In genomic region chr15:82340414-82341035, GRCm38 (mm10) we compare ENCODE assay signal across 8 mouse cellular contexts. TPM values are rescaled to one million over a fixed set of nuclear protein-coding genes. Genes with fewer than 3 reads are reported as not detected.
DNase-seq lines count a peak whose midpoint lies in the region; ATAC-seq and TF ChIP-seq lines count a peak whose summit lies in the region.

No protein-coding gene starts in this region.

- 27% methylated on average over 21 of the region's 21 CpGs for WGBS in lung, embryonic 14.5 days
- WGBS in embryonic facial prominence, embryonic 14.5 days = 38% methylated on average over 17 of the region's 21 CpGs
- WGBS in limb, embryonic 10.5 days = 35% methylated on average over 21 of the region's 21 CpGs
- 47% methylated on average over 21 of the region's 21 CpGs for WGBS in neural tube, embryonic 13.5 days

- ATAC-seq in lung, embryonic 14.5 days (ENCODE audit: insufficient read depth) = no peak
- no peak for ATAC-seq in embryonic facial prominence, embryonic 14.5 days (ENCODE audit: low read depth)
- ATAC-seq in neural tube, embryonic 13.5 days (ENCODE audit: low read depth) = no peak

- H3K9me3 ChIP-seq in lung, embryonic 14.5 days (ENCODE audit: low read depth, low read length) = no peaks in the 10 kb centered on the region
- no peaks in the 10 kb centered on the region for H3K9me3 ChIP-seq in embryonic facial prominence, embryonic 14.5 days (ENCODE audit: control insufficient read depth, low read length)
- H3K9me3 ChIP-seq in limb, embryonic 10.5 days (replicated peaks) = no peaks in the 10 kb centered on the region
- no peaks in the 10 kb centered on the region for H3K9me3 ChIP-seq in neural tube, embryonic 13.5 days

- no peak for TF ChIP-seq CTCF in lung, embryonic 14.5 days (IDR thresholded peaks at IDR 0.05; ENCODE audit: low read depth)

- peak overlapping the region; percentile 75 for H3K9ac ChIP-seq in lung, embryonic 14.5 days
- peak overlapping the region; percentile 87 for H3K9ac ChIP-seq in embryonic facial prominence, embryonic 14.5 days (ENCODE audit: low read depth, low read length)
- peak overlapping the region; percentile 65 for H3K9ac ChIP-seq in neural tube, embryonic 13.5 days

- H3K4me1 ChIP-seq in lung, embryonic 14.5 days (ENCODE audit: insufficient read depth) = peaks cover 8% of the 10 kb centered on the region; the same call in 1 of the 2 replicates
- peaks cover 24% of the 10 kb centered on the region for H3K4me1 ChIP-seq in embryonic facial prominence, embryonic 14.5 days (ENCODE audit: control insufficient read depth, insufficient read depth, low read length)
- peaks cover 53% of the 10 kb centered on the region for H3K4me1 ChIP-seq in limb, embryonic 10.5 days
- peaks cover 39% of the 10 kb centered on the region for H3K4me1 ChIP-seq in neural tube, embryonic 13.5 days (replicated peaks)

- peak overlapping the region; percentile 87 for H3K27ac ChIP-seq in lung, embryonic 14.5 days (ENCODE audit: low read depth)
- H3K27ac ChIP-seq in embryonic facial prominence, embryonic 14.5 days (replicated peaks; ENCODE audit: low read depth, low read length) = peak overlapping the region; percentile 85
- H3K27ac ChIP-seq in limb, embryonic 10.5 days = peak overlapping the region; percentile 90
- H3K27ac ChIP-seq in neural tube, embryonic 13.5 days (replicated peaks) = peak overlapping the region; percentile 28; the same call in 1 of the 2 replicates

- peaks cover 13% of the 10 kb centered on the region for H3K36me3 ChIP-seq in lung, embryonic 14.5 days (ENCODE audit: insufficient read depth)
- H3K36me3 ChIP-seq in embryonic facial prominence, embryonic 14.5 days (ENCODE audit: control insufficient read depth, insufficient read depth, low read length) = peaks cover 18% of the 10 kb centered on the region
- H3K36me3 ChIP-seq in limb, embryonic 10.5 days = peaks cover 12% of the 10 kb centered on the region
- peaks cover 4% of the 10 kb centered on the region for H3K36me3 ChIP-seq in neural tube, embryonic 13.5 days

- H3K4me3 ChIP-seq in lung, embryonic 14.5 days (ENCODE audit: low read depth, low read length) = peak overlapping the region; percentile 51
- peak overlapping the region; percentile 56 for H3K4me3 ChIP-seq in embryonic facial prominence, embryonic 14.5 days (ENCODE audit: low read depth, low read length)
- peak overlapping the region; percentile 58 for H3K4me3 ChIP-seq in limb, embryonic 10.5 days
- H3K4me3 ChIP-seq in neural tube, embryonic 13.5 days = peak overlapping the region; percentile 34

- peak overlapping the region; percentile 68 for H3K4me2 ChIP-seq in lung, embryonic 14.5 days
- peak overlapping the region; percentile 80 for H3K4me2 ChIP-seq in embryonic facial prominence, embryonic 14.5 days (ENCODE audit: low read depth, low read length)
- H3K4me2 ChIP-seq in neural tube, embryonic 13.5 days = peak overlapping the region; percentile 54

- no peaks in the 10 kb centered on the region for H3K27me3 ChIP-seq in lung, embryonic 14.5 days (ENCODE audit: insufficient read depth, low read length)
- H3K27me3 ChIP-seq in embryonic facial prominence, embryonic 14.5 days (replicated peaks; ENCODE audit: control insufficient read depth, insufficient read depth, low read length) = no peaks in the 10 kb centered on the region
- peaks cover 26% of the 10 kb centered on the region for H3K27me3 ChIP-seq in limb, embryonic 10.5 days (ENCODE audit: low read depth, poor library complexity, severe bottlenecking)
- peaks cover 25% of the 10 kb centered on the region for H3K27me3 ChIP-seq in neural tube, embryonic 13.5 days

- DNase-seq in lung, embryonic 14.5 days = peak; percentile 61
- no peak for DNase-seq in lung, postnatal 36 days
- no peak for DNase-seq in embryonic facial prominence, embryonic 14.5 days (ENCODE audit: low spot score)
- no peak for DNase-seq in limb, embryonic 10.5 days (ENCODE audit: low spot score)
- DNase-seq in cerebellum, adult 8-10 months = no peak
- DNase-seq in left cerebral cortex, adult 9 months (ENCODE audit: low spot score in 2 of 2) = no peak
- DNase-seq in cerebellum, postnatal 4 days (ENCODE audit: low spot score in 2 of 2) = no peak

RNA-seq across cellular contexts. Expression of gene Smdt1, which starts 1.8 kb away (rescaled TPM):
- polyA plus RNA-seq in lung, embryonic 14.5 days (2014; fragmentation: Nextera tagmentation; extraction: Ambion mirVana) = 218 and 226 TPM in 2 replicates
- 242 and 262 TPM in 2 replicates for polyA plus RNA-seq in embryonic facial prominence, embryonic 14.5 days (2014; fragmentation: Nextera tagmentation; extraction: Ambion mirVana)
- 211 and 212 TPM in 2 replicates for polyA plus RNA-seq in limb, embryonic 10.5 days (2016; fragmentation: Nextera tagmentation; extraction: Ambion mirVana)
- polyA plus RNA-seq in neural tube, embryonic 13.5 days (2015; fragmentation: Nextera tagmentation; extraction: Ambion mirVana) = 383 and 401 TPM in 2 replicates

RNA-seq across cellular contexts. Expression of gene Pheta2, which starts 1.8 kb away (rescaled TPM):
- 13.8 and 14.4 TPM in 2 replicates for polyA plus RNA-seq in lung, embryonic 14.5 days (2014; fragmentation: Nextera tagmentation; extraction: Ambion mirVana)
- 12.9 and 15.3 TPM in 2 replicates for polyA plus RNA-seq in embryonic facial prominence, embryonic 14.5 days (2014; fragmentation: Nextera tagmentation; extraction: Ambion mirVana)
- 5.4 and 7.4 TPM in 2 replicates for polyA plus RNA-seq in limb, embryonic 10.5 days (2016; fragmentation: Nextera tagmentation; extraction: Ambion mirVana)
- 3.0 and 3.7 TPM in 2 replicates for polyA plus RNA-seq in neural tube, embryonic 13.5 days (2015; fragmentation: Nextera tagmentation; extraction: Ambion mirVana)

RNA-seq across cellular contexts. Expression of gene Naga, which starts 1.8 kb away (rescaled TPM):
- polyA plus RNA-seq in lung, embryonic 14.5 days (2014; fragmentation: Nextera tagmentation; extraction: Ambion mirVana) = 40.3 and 45.9 TPM in 2 replicates
- polyA plus RNA-seq in embryonic facial prominence, embryonic 14.5 days (2014; fragmentation: Nextera tagmentation; extraction: Ambion mirVana) = 55.7 and 65.8 TPM in 2 replicates
- 19.0 and 29.2 TPM in 2 replicates for polyA plus RNA-seq in limb, embryonic 10.5 days (2016; fragmentation: Nextera tagmentation; extraction: Ambion mirVana)
- polyA plus RNA-seq in neural tube, embryonic 13.5 days (2015; fragmentation: Nextera tagmentation; extraction: Ambion mirVana) = 26.5 and 33.4 TPM in 2 replicates

RNA-seq across cellular contexts. Expression of gene Ndufa6, which starts 13.6 kb away (rescaled TPM):
- polyA plus RNA-seq in lung, embryonic 14.5 days (2014; fragmentation: Nextera tagmentation; extraction: Ambion mirVana) = 289 and 322 TPM in 2 replicates
- 325 and 390 TPM in 2 replicates for polyA plus RNA-seq in embryonic facial prominence, embryonic 14.5 days (2014; fragmentation: Nextera tagmentation; extraction: Ambion mirVana)
- polyA plus RNA-seq in limb, embryonic 10.5 days (2016; fragmentation: Nextera tagmentation; extraction: Ambion mirVana) = 243 and 262 TPM in 2 replicates
- polyA plus RNA-seq in neural tube, embryonic 13.5 days (2015; fragmentation: Nextera tagmentation; extraction: Ambion mirVana) = 343 and 383 TPM in 2 replicates

RNA-seq across cellular contexts. Expression of gene Cyp2d22, which starts 39.5 kb away (rescaled TPM):
- polyA plus RNA-seq in lung, embryonic 14.5 days (2014; fragmentation: Nextera tagmentation; extraction: Ambion mirVana) = 4.1 and 5.5 TPM in 2 replicates
- polyA plus RNA-seq in embryonic facial prominence, embryonic 14.5 days (2014; fragmentation: Nextera tagmentation; extraction: Ambion mirVana) = 5.4 and 5.6 TPM in 2 replicates
- 0.80 and 2.9 TPM in 2 replicates for polyA plus RNA-seq in limb, embryonic 10.5 days (2016; fragmentation: Nextera tagmentation; extraction: Ambion mirVana)
- 1.5 and 3.5 TPM in 2 replicates for polyA plus RNA-seq in neural tube, embryonic 13.5 days (2015; fragmentation: Nextera tagmentation; extraction: Ambion mirVana)

Comparison
In these comparisons a context has a peak if more than half of its experiments do, and no peak if none do; other contexts are left out.
1. H3K27ac ChIP-seq: peak in every context shown above with its lines; median percentile 90 in limb, embryonic 10.5 days; 87 in lung, embryonic 14.5 days; 85 in embryonic facial prominence, embryonic 14.5 days; 28 in neural tube, embryonic 13.5 days.